Mouse (Mus musculus) MEL (cell line): ENCODE measurements around the gene St6gal1.

Experiments used
- CHD1 ChIP-seq: IDR thresholded peaks from 2 replicates; pipeline ENCODE4 v1.6.1; 2012; ENCODE audit warnings: low read depth, mild to moderate bottlenecking, inconsistent platforms, low read length, improper control_type of control experiment
- CHD2 ChIP-seq: IDR thresholded peaks from 2 replicates; pipeline ENCODE4 v1.6.1; 2011; ENCODE audit warnings: low read length, improper control_type of control experiment
- CTCF ChIP-seq, 3 experiments: IDR thresholded peaks in 2 of 3; conservative IDR thresholded peaks in 1 of 3; 2 replicates each; pipeline ENCODE4 v1.5.1; 2011 to 2012; ENCODE audit warnings: low read length in 3 of 3, low read depth in 2 of 3, mild to moderate bottlenecking in 2 of 3, improper control_type of control experiment in 1 of 3, inconsistent platforms in 1 of 3, mixed read lengths in 1 of 3, moderate library complexity in 1 of 3; ENCODE audit not compliant: control insufficient read depth in 1 of 3, insufficient read depth in 1 of 3, poor library complexity in 1 of 3, severe bottlenecking in 1 of 3
- E2F4 ChIP-seq: IDR thresholded peaks from 2 replicates; pipeline ENCODE4 v1.6.1; 2011; ENCODE audit warnings: low read depth, low read length, improper control_type of control experiment, borderline replicate concordance
- EP300 ChIP-seq, 2 experiments: IDR thresholded peaks; 2 replicates each; pipeline ENCODE4 v1.6.1; 2011; ENCODE audit warnings: improper control_type of control experiment in 2 of 2, low read length in 2 of 2, low read depth in 1 of 2, mild to moderate bottlenecking in 1 of 2
- GABPA ChIP-seq: IDR thresholded peaks from 2 replicates; pipeline ENCODE4 v1.6.1; 2012; ENCODE audit warnings: low read depth, mild to moderate bottlenecking, inconsistent platforms, low read length, improper control_type of control experiment, moderate library complexity
- KAT2A ChIP-seq: conservative IDR thresholded peaks from 2 replicates; pipeline ENCODE4 v1.6.1; 2012; ENCODE audit warnings: low read depth, low read length, improper control_type of control experiment, inconsistent platforms
- MAX ChIP-seq: IDR thresholded peaks from 2 replicates; pipeline ENCODE4 v1.6.1; 2011; ENCODE audit warnings: low read length, improper control_type of control experiment
- POLR2A ChIP-seq, 2 experiments: IDR thresholded peaks; 2 replicates each; pipeline ENCODE4 v1.6.1; 2011 to 2012; ENCODE audit warnings: low read length in 2 of 2, mild to moderate bottlenecking in 2 of 2, control low read depth in 1 of 2, improper control_type of control experiment in 1 of 2, low read depth in 1 of 2, moderate library complexity in 1 of 2; ENCODE audit not compliant: control insufficient read depth in 1 of 2, insufficient read depth in 1 of 2, poor library complexity in 1 of 2
- POLR2AphosphoS2 ChIP-seq: IDR thresholded peaks from 2 replicates; pipeline ENCODE4 v1.6.1; 2011; ENCODE audit warnings: low read length, improper control_type of control experiment
- TCF12 ChIP-seq: IDR thresholded peaks from 2 replicates; pipeline ENCODE4 v1.6.1; 2014; ENCODE audit warnings: low read depth, mild to moderate bottlenecking, inconsistent platforms, low read length, improper control_type of control experiment, moderate library complexity
- ZKSCAN1 ChIP-seq: IDR thresholded peaks from 2 replicates; pipeline ENCODE4 v1.6.1; 2012; ENCODE audit warnings: low read depth, mild to moderate bottlenecking, inconsistent platforms, low read length, improper control_type of control experiment, moderate library complexity

DNA sequence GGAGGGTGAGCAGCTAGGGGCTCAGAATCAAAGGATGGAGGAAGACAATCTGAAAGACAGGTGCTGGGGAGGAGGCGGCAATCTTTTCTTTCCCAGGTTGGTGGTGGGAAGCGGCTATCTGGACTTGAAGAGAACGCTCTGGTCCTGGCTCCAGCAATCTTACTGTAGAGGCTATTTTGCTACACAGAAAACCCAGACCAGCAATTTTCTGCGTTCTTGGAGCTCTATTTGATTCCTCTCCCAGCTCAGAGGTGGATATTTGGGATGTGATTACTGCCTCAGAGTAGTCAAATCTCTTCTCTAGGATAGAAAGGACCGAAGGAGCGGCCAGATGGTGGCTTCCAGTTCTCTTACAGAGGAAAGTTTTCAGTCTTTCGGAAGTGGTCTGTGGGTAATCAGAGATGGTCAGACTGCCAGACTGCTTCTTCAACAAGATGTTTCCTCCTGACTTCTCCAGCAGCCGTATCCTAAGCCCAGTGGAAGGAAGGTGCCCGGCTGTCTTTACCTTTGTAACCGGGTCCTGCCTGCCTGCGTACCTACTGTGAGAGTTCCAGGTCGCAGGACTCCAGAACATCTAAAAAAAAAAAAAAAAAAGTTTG is 570 bp upstream of the St6gal1 start:
- no peak for TF ChIP-seq TCF12
- no peak for TF ChIP-seq E2F4
- TF ChIP-seq MAX, result no peak
- TF ChIP-seq CTCF (IDR thresholded peaks at IDR 0.05 in 2 of 3, conservative IDR thresholded peaks at IDR 0.05 in 1 of 3; ENCODE audit: control insufficient read depth in 1 of 3, insufficient read depth in 1 of 3, low read depth in 2 of 3, low read length in 3 of 3, poor library complexity in 1 of 3, severe bottlenecking in 1 of 3), result no peak
- TF ChIP-seq GABPA, result no peak
- TF ChIP-seq EP300 (IDR thresholded peaks at IDR 0.05; ENCODE audit: low read depth in 1 of 2, low read length in 2 of 2), result no peak
- TF ChIP-seq POLR2A (IDR thresholded peaks at IDR 0.05; ENCODE audit: control insufficient read depth in 1 of 2, insufficient read depth in 1 of 2, low read depth in 1 of 2, low read length in 2 of 2, poor library complexity in 1 of 2), result no peak
- TF ChIP-seq POLR2AphosphoS2, result no peak
- no peak for TF ChIP-seq CHD1
- TF ChIP-seq ZKSCAN1, result no peak
- TF ChIP-seq KAT2A, result no peak
- no peak for TF ChIP-seq CHD2
